Mouse (Mus musculus): ENCODE measurements around the gene Fhl5. TPM values are rescaled to one million over a fixed set of nuclear protein-coding genes. Genes with fewer than 3 reads are reported as not detected.
"Not testable (repeated sequence)": the region's sequence is repeated elsewhere in the genome, so short reads cannot be mapped to it uniquely, and the experiment has no call there.

Fhl5 gene
- 1 to 10 TPM in 1 of 2 experiments, under 1 TPM in 1; 0.99 to 1.2 TPM for total RNA-seq (2021)
- long read RNA-seq, experiment 1: 0 reads
- long read RNA-seq, experiment 2, partial matches to known transcripts: 0 of 1 reads
- long read RNA-seq, experiment 2, other reads (novel, unspliced or antisense): 1 of 1 reads

GRCm38 (mm10) chr4:25242776-25243175 is at the start of gene Fhl5:
Gene Fhl5 (minus strand): TSS chr4:25242876.
- DNase-seq (ENCODE audit: low spot score in 2 of 2): no peak

DNA sequence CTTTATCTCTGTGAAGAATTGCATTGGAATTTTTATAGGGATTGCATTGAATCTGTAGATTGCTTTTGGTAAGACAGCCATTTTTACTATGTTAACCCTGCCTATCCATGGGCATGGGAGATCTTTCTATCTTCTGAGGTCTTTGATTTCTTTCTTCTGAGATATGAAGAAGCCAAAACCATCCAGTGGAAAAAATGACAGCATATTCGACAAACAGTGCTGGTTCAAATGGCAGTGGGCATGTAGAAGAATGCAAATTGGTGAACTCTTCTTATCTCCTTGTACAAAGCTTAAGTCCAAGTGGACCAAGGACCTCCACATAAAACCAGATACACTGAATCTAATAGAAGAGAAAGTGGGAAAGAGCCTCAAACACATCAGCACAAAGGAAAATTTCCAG is 42.3 kb upstream of the Fhl5 start:
- not testable (repeated sequence) for DNase-seq (ENCODE audit: low spot score in 2 of 2)

- peak; percentile 97 to 98 for DNase-seq (ENCODE audit: low spot score in 2 of 2)
Observed at GRCm38 (mm10) chr4:25281671-25282038, 39.0 kb upstream of the Fhl5 start, which contains the start of gene Ufl1. Gene Ufl1 (minus strand): TSS chr4:25281821.

DNA sequence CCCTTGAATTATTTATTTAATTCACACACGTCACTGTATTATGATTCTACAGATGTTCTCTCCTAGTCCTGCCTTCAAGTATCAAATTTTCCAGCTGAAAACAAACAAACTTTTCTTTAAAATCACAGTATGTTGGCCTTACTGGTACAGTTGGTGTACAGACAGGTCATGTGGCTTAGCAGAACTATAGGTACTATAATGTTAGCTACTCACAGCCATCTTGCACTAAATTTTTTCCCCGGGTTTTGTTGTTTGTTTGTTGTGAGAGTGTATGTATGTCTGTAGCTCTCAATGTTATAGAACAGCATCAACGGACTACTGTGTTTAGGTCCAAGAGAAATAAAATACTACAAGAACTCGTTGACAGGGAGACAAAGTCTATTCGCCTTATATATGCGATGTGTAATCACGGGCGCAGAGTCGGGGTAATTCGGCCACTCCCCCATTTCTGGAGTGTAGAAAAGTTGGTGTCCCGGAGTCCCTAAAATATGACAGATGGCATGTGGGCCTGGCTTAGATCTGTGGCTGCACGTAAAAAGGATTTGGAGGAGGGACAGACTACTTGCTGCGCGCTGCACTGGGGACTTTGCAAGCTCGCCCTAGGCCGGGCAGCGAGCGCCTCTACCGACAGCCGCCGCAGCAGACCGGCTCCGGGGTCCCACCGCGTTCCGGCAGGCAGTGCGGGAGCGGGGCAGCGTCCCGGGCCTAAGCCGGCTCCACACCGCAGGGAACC is 38.4 kb upstream of the Fhl5 start:
- no peak for DNase-seq (ENCODE audit: low spot score in 2 of 2)

DNA sequence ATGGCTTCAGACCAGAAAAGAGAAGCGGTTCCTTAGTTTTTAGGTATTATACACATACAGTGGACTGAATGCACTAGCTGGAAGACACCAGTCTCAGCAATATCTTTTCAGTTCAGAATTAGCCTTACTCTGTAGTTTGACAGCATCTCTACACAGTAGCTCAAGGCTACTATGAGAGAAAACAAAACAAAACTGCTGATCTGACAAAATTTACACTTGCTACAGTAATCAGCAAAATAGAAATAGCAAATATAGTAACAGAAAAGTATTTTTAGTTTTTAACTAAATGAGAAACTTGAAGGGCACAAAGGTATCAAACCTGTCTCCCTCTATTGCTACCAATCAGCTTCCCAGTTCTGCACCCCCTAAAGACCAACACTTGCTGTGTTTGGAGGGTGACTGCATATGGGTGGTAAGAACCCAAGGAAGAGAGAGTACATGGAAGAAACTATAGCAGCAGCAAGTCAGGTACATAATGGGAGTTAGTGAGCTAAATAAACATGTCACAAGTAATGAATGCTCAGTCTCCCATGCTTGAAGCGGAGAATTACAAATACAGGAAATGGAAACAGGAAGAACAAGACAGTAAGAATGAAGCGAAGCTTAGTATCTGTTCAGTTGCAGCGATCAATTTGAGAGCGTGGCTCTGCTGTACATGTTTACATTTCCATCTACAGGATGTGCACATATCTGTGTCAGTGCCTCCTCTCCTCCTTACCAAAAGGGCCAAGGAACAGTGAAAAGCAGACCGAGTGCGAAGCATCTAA is 30.4 kb upstream of the Fhl5 start:
- DNase-seq (ENCODE audit: low spot score in 2 of 2): no peak

DNA sequence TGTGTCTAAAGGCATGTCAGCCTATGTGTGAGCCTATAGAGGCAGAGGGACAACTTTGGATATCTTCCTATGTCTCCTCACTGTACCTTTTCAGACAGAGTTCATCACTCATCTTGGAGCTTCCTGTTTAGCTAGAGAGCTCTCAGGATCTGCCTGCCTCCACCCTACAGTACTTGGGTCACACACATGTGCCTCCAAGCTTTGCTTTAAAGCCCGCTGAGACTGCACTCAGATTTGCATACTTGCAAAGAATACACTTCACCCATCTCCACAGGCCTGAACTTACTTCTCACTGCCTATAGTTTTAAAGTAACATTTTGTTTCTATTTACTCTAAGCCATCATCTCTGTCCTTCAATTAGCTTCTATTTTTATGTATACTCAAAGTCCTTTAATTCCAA is 29.2 kb upstream of the Fhl5 start:
- no peak for DNase-seq (ENCODE audit: low spot score in 2 of 2)

GRCm38 (mm10) chr4:25267144-25267543 is 24.5 kb upstream of the Fhl5 start:
- DNase-seq (ENCODE audit: low spot score in 2 of 2): no peak

DNA sequence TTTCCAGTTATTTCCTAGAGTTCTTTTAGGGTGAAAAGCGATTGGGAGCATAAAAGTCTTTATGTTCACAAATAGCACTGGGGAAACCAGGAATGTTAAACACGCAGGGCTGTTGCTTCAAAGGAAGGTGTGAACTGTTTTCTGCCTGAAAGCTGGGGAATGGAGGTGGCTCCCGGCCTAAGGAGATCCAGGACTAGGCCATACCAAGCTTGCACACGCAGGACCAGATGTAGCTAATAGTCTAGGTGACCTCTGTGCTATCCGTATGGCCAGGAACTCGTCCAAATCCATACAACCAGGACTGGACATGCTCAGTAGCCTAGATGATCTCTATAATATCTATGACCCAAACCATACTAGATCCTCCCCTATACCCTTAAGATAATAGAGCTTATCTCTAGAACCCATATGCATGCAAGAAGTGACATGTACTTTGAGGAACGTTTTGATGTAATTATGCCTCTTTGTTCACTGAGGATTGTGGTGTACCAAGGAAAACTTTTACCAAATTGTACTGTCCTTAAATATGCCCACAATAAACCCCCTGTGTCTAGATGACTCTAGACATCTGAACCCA is 15.2 kb upstream of the Fhl5 start:
- no peak for DNase-seq (ENCODE audit: low spot score in 2 of 2)

DNA sequence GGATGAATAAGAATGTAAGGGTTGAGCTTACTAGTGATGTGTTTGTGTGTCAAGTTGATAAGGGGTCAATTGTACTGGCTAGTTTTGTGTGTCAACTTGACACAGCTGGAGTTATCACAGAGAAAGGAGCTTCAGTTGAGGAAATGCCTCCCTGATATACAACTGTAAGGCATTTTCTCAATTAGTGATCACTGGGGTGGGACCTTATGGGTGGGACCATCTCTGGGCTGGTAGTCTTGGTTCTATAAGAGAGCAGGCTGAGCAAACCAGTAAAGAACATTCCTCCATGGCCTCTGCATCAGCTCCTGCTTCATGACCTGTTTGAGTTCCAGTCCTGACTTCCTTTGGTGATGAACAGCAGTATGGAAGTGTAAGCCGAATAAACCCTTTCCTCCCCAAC is 7.0 kb downstream of the Fhl5 start:
- DNase-seq (ENCODE audit: low spot score in 2 of 2): not testable (repeated sequence)

- not testable (repeated sequence) for DNase-seq (ENCODE audit: low spot score in 2 of 2)
Observed at GRCm38 (mm10) chr4:25233767-25234166, 8.9 kb downstream of the Fhl5 start.

DNA sequence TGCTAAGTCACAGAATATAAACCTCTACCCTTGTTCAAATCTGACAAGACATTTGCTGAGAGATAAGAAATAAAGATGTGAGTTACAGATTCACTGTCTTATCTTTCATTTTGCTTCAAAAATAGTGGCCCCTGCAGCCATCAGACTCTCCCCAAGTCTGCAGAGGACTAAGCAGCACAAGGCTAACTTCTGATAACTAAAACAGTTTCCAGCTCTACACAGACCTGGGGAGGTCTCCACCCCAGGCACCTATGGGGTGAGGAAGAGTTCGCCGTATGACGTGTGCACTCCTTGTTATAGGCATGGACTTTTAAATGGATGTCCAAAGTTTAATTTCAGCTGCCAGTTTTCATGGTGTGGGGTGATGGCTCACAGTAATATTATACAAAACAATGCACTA is 10.1 kb downstream of the Fhl5 start:
- DNase-seq (ENCODE audit: low spot score in 2 of 2): no peak

- no peak for DNase-seq (ENCODE audit: low spot score in 2 of 2)
Observed at GRCm38 (mm10) chr4:25227527-25227926, 15.1 kb downstream of the Fhl5 start.

GRCm38 (mm10) chr4:25221927-25222326 is 20.7 kb downstream of the Fhl5 start:
- no peak for DNase-seq (ENCODE audit: low spot score in 2 of 2)

DNA sequence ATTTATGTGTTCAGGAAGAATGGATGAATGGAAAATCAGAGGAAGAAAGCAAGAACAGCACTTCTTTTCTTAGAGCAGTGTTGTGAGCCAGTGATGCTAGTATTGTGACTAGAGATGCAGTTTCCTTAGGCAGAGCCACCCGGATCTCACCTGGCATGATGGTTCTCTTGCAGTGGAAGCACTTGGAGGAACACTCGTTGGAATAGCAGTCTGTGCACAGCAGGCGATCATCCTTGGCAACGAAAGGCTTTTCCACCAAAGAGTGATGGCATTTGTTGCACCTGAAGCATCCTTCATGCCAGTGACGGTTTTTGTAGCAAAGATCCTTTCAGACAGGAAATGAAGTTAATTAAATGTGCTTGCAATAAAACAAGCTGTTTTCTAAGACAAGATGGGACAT is 29.2 kb downstream of the Fhl5 start:
- DNase-seq (ENCODE audit: low spot score in 2 of 2): no peak

GRCm38 (mm10) chr4:25206166-25206565 is 36.5 kb downstream of the Fhl5 start:
- DNase-seq (ENCODE audit: low spot score in 2 of 2): no peak

GRCm38 (mm10) chr4:25197310-25197709 is 45.4 kb downstream of the Fhl5 start:
- no peak for DNase-seq (ENCODE audit: low spot score in 2 of 2)

GRCm38 (mm10) chr4:25179617-25180208 is 63.0 kb downstream of the Fhl5 start:
- peak; percentile 12 to 73 for DNase-seq (ENCODE audit: low spot score in 2 of 2)

All from layer of hippocampus, postnatal 14 days (tissue).